Mouse (Mus musculus) hindbrain, embryonic 11.5 days (tissue): ENCODE data around the gene Gtf2h4. TPM values are rescaled to one million over a fixed set of nuclear protein-coding genes. Genes with fewer than 3 reads are reported as not detected.

Experiments used
- ATAC-seq: fragments of 200-750 bp; cut with Nextera tagmentation; 2 replicates; pipeline ENCODE4 v1.8.0; 2017; ENCODE audit warnings: mild to moderate bottlenecking, moderate TSS enrichment, moderate library complexity; ENCODE audit not compliant: low FRiP score
- DNase-seq: peaks from one replicate; pipeline ENCODE4 v3.0.0-alpha.2; 2015; ENCODE audit warnings: low spot score
- H3K27ac ChIP-seq: fragments of 300-500 bp; sonication (generic); 2 replicates; pipeline ENCODE4 v1.5.1; 2014; ENCODE audit warnings: mild to moderate bottlenecking, low read depth, low read length
- H3K27me3 ChIP-seq: fragments of 300-500 bp; sonication (generic); 2 replicates; pipeline ENCODE4 v1.6.1; 2014; ENCODE audit warnings: mild to moderate bottlenecking, low read length, moderate library complexity, mixed read lengths; ENCODE audit not compliant: control insufficient read depth, insufficient read depth
- H3K36me3 ChIP-seq: fragments of 300-500 bp; sonication (generic); 2 replicates; pipeline ENCODE4 v1.6.1; 2014; ENCODE audit warnings: mild to moderate bottlenecking, low read length, moderate library complexity, mixed read lengths; ENCODE audit not compliant: control insufficient read depth, insufficient read depth
- H3K4me1 ChIP-seq: fragments of 300-500 bp; sonication (generic); replicated peaks from 2 replicates; pipeline ENCODE4 v1.6.1; 2014; ENCODE audit warnings: low read length, mixed read lengths; ENCODE audit not compliant: control insufficient read depth, insufficient read depth
- H3K4me2 ChIP-seq: fragments of 300-500 bp; sonication (generic); replicated peaks from 2 replicates; pipeline ENCODE4 v1.6.1; 2014; ENCODE audit warnings: mild to moderate bottlenecking, low read depth, low read length
- H3K4me3 ChIP-seq: fragments of 300-500 bp; sonication (generic); 2 replicates; pipeline ENCODE4 v1.5.1; 2014; ENCODE audit warnings: low read depth, low read length
- H3K9ac ChIP-seq: fragments of 300-500 bp; sonication (generic); 2 replicates; pipeline ENCODE4 v1.6.1; 2014; ENCODE audit warnings: low read depth, low read length
- H3K9me3 ChIP-seq: fragments of 300-500 bp; sonication (generic); 2 replicates; pipeline ENCODE4 v1.6.1; 2016; ENCODE audit warnings: low read length; ENCODE audit not compliant: control insufficient read depth
- WGBS: fragments of 180-500 bp; shearing (Covaris S2); extraction: QIAGEN DNeasy Blood & Tissue Kit; methylation state at CpG from one replicate; pipeline ENCODE4 v1.1.7; 2014; 5-methylcytosine and 5-hydroxymethylcytosine counted together
- polyA plus RNA-seq: library from polyadenylated mRNA; unstranded; fragments of >200 nt; fragmentation: Nextera tagmentation; extraction: Ambion mirVana; gene quantifications from 2 replicates; pipeline ENCODE4 v1.2.1, GENCODE M21; 2014

The Gtf2h4 gene
- polyA plus RNA-seq, 1 experiment from 2014 or later: 41.4 TPM

DNA sequence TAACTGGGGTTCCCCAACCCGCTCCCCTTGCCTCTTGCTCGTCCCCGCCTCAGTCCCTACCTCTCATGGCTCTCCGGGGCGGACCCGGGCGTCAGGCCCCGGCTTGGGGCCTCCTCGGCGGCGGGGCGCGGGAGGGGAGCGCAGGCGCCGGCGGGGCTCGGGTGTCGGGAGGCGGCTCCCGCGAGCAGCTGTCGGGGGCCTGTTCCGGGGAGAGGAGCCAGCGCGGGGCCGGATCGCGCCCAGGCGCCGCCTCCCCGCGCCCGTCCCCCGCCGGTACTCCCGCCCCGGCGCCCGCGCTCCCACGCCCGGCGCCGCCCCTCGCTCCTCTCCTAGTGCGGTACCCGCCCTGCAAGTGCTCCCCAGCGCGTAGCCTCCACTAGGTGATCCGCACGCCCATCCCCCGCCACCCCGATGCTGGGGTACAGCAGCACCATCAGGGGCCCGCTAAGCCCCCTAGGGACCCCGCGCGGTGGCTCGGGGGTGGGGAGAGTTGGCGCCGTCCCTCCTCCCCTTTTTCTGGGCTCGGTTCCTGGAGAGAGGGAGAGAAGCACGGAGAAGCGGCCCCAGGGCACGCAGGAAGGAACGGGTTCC is 26.9 kb upstream of the Gtf2h4 start:
- Histone ChIP-seq H3K36me3 (peaks cover 4% of the 10 kb centered on the region), H3K9me3 (no peaks in the 10 kb centered on the region), H3K4me1 (peaks cover 10% of the 10 kb centered on the region), H3K4me2 (peak overlapping the region; percentile 88), H3K27me3 (no peaks in the 10 kb centered on the region), H3K27ac (peak overlapping the region; percentile 100), H3K9ac (peak overlapping the region; percentile 97), H3K4me3 (peak overlapping the region; percentile 93)
- ATAC-seq (peak; percentile 8; the same call in 1 of the 2 replicates), DNase-seq (peak; percentile 75)
- 1% methylated on average over 55 of the region's 66 CpGs for WGBS

DNA sequence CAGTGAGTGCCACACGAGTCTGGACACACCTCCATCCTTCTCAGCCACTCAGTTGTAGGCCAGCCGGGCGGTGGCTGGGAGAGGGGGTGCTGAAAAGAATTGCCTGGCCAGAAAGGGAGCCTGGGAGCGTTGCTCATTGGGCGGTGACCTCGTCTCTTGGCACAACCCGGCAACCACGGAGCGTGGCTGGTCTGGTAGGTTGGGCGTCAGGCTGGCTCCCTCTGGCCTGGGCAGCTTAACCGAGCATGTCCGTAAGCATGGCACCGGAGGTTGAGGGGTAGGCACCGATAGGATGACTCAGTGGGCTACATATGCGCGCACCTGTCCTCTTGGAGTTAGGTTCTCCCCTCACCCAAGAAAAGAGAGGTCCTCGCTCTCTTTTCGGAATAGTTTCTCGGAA is 26.4 kb upstream of the Gtf2h4 start:
- Histone ChIP-seq H3K4me1 (peaks cover 10% of the 10 kb centered on the region), H3K27me3 (no peaks in the 10 kb centered on the region), H3K4me3 (peak overlapping the region; percentile 93), H3K4me2 (peak overlapping the region; percentile 88), H3K9ac (peak overlapping the region; percentile 97), H3K9me3 (no peaks in the 10 kb centered on the region), H3K27ac (peak overlapping the region; percentile 100), H3K36me3 (peaks cover 7% of the 10 kb centered on the region)
- 3% methylated on average over 19 of the region's 19 CpGs for WGBS
- no peak for ATAC-seq
- DNase-seq: peak; percentile 66

DNA sequence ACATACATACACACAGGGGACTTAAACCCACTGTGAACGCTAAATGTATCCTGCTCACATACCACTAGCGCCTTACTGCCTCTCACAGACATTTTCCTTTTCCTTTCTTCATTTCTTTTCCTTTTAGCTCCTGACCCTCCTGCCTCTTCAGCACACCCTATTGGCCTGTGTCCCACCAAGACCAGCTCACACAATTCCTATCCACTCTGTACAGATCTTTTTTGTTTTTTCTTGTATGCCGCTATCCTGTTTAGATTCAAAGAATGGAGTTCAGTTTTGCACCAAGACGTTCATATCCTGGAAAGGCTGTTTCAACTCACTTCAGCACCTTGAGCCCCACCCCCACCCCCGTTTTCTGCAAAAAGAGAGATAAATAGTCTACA is 25.0 kb upstream of the Gtf2h4 start:
- Histone ChIP-seq H3K27me3 (no peaks in the 10 kb centered on the region), H3K27ac (peak overlapping the region; percentile 100), H3K4me1 (peaks cover 10% of the 10 kb centered on the region), H3K9ac (peak overlapping the region; percentile 35), H3K4me3 (peak overlapping the region; percentile 25; the same call in 1 of the 2 replicates), H3K9me3 (no peaks in the 10 kb centered on the region), H3K4me2 (peak overlapping the region; percentile 43), H3K36me3 (peaks cover 12% of the 10 kb centered on the region)
- DNase-seq: no peak
- 28% methylated on average over 5 of the region's 5 CpGs for WGBS
- no peak; the same call in 1 of the 2 replicates for ATAC-seq

DNA sequence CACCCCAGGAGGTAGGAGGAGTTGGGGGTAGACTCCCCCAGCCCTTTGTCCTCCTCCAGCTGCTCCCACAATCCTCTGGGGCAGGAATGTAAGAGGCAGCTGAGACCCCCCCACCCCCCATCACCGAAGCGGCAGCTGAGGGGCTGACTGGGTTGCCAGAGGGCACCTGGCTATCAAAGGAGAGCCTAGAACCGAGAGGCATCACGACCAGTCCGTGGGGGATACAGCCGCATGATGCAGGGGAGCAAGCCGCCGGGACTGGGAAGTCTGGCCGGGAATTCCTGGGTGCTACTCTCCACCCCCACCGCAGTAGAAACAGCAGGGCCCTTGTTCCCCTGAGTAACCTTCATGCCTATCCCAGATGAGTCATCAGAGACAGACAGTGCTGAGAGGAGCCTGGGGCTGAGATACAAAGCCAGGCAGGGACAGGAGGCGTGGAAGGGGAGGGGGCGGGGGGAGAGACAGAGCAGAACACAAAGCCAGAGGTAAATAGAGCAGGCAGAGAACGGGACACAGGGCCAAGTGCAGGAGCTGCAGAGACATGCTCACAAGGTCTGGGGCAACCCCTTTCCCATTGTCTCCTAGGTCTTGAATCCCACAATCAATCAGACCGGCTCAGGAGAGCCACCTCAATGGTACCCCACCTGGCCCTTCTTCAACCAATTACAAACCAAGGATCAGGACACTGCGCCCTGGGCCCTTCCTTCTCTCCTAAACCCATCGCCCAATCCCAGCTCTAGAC is 24.4 kb upstream of the Gtf2h4 start:
- H3K4me3 ChIP-seq: peak overlapping the region; percentile 25
- peak; percentile 79 for DNase-seq
- peaks cover 16% of the 10 kb centered on the region for H3K36me3 ChIP-seq
- no peaks in the 10 kb centered on the region for H3K27me3 ChIP-seq
- no peaks in the 10 kb centered on the region for H3K9me3 ChIP-seq
- peak overlapping the region; percentile 35 for H3K9ac ChIP-seq
- H3K27ac ChIP-seq: peak overlapping the region; percentile 100
- peaks cover 10% of the 10 kb centered on the region for H3K4me1 ChIP-seq
- peak; percentile 84 for ATAC-seq
- 3% methylated on average over 16 of the region's 16 CpGs for WGBS
- H3K4me2 ChIP-seq: peak overlapping the region; percentile 43

GRCm38 (mm10) chr17:35697429-35697758 is 23.9 kb upstream of the Gtf2h4 start:
- peak overlapping the region; percentile 35 for H3K9ac ChIP-seq
- WGBS: 22% methylated on average over 1 of the region's 1 CpGs
- peak overlapping the region; percentile 100 for H3K27ac ChIP-seq
- no peaks in the 10 kb centered on the region for H3K9me3 ChIP-seq
- peaks cover 19% of the 10 kb centered on the region for H3K36me3 ChIP-seq
- peak overlapping the region; percentile 43 for H3K4me2 ChIP-seq
- DNase-seq: no peak
- peak; percentile 65; the same call in 1 of the 2 replicates for ATAC-seq
- H3K4me1 ChIP-seq: peaks cover 10% of the 10 kb centered on the region
- no peaks in the 10 kb centered on the region for H3K27me3 ChIP-seq
- H3K4me3 ChIP-seq: peak overlapping the region; percentile 25

DNA sequence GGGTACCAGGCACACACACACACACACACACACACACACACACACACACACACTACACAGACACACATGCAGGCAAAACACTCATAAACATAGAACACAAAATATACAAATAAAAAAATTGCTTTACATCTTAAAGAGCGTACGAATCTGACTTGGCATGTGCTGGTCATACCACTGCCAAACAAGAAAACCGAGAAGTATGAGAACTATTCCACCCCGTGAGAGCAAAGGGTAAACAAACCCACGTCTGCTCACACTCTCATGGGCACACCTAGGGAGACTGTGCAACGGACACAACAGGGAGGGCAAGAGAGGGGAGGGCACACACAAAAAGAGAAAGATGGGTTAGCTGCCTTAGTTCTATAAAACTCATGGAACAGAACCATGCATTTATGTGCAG is 23.2 kb upstream of the Gtf2h4 start:
- peaks cover 19% of the 10 kb centered on the region for H3K36me3 ChIP-seq

DNA sequence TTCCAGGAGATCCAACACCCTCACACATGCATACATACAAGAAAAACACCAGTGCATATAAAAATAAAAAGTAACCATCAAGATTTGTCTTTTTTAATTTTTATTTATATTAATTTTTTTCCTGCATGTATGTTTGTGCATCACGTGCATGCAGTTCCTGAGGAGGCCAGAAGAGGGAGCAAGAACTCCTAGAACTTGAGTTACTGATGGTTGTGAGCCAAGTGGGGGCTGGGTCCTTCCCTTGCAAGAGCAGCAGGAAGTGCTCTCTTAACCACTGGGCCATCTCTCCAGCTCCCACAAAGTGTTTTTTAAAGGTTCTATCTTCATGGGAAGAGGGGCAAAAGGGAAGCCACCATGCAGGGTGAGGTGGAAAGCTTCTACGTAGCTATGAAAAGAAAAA is 21.8 kb upstream of the Gtf2h4 start:
- no peak overlapping the region for H3K9ac ChIP-seq
- DNase-seq (peak; percentile 70), ATAC-seq (no peak)
- no peak overlapping the region for H3K27ac ChIP-seq
- no peak overlapping the region for H3K4me2 ChIP-seq
- H3K36me3 ChIP-seq: peaks cover 28% of the 10 kb centered on the region
- peaks cover 10% of the 10 kb centered on the region for H3K4me1 ChIP-seq
- no peaks in the 10 kb centered on the region for H3K27me3 ChIP-seq
- WGBS: 91% methylated on average over 2 of the region's 2 CpGs
- H3K9me3 ChIP-seq: no peaks in the 10 kb centered on the region
- no peak overlapping the region for H3K4me3 ChIP-seq

More for the DNA sequence above, 23.2 kb upstream of the Gtf2h4 start:
- H3K27ac ChIP-seq: 0 out of 2 replicates have a peak overlapping the region, but pooled peaks have one; percentile 100
- 65% methylated on average over 6 of the region's 6 CpGs for WGBS
- no peaks in the 10 kb centered on the region for H3K27me3 ChIP-seq
- H3K9me3 ChIP-seq: no peaks in the 10 kb centered on the region
- ATAC-seq: no peak
- peak overlapping the region; percentile 25; the same call in 1 of the 2 replicates for H3K4me3 ChIP-seq
- no peak overlapping the region; the same call in 1 of the 2 replicates for H3K9ac ChIP-seq
- H3K4me2 ChIP-seq: peak overlapping the region; percentile 43
- no peak for DNase-seq
- H3K4me1 ChIP-seq: peaks cover 10% of the 10 kb centered on the region

DNA sequence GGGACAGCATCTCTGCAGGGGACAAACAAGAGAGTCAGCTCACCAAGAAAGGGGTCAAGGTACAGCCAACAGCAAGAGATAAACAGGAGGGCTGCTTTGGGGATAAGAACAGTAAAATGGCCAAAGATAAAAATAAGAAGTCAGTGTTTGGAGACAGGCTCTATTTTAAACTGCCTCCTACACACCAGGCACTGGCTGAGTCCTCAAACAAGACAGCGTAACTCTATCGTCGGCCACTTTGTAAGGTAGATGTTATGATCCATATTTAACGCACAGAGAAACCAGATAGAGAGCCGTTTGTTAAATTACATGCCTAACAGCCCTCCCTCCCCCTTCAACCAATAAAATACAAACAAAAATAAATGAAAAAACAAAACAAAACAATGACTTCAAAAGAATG is 20.4 kb upstream of the Gtf2h4 start:
- no peak for ATAC-seq
- no peak overlapping the region for H3K4me2 ChIP-seq
- DNase-seq: no peak
- WGBS: 91% methylated on average over 5 of the region's 5 CpGs
- peaks cover 28% of the 10 kb centered on the region for H3K36me3 ChIP-seq
- H3K9me3 ChIP-seq: no peaks in the 10 kb centered on the region
- H3K9ac ChIP-seq: no peak overlapping the region
- no peak overlapping the region for H3K27ac ChIP-seq
- H3K4me3 ChIP-seq: no peak overlapping the region
- no peaks in the 10 kb centered on the region for H3K27me3 ChIP-seq
- H3K4me1 ChIP-seq: peaks cover 6% of the 10 kb centered on the region; the same call in 1 of the 2 replicates
